Mouse (Mus musculus) gastrocnemius, postnatal 10 days (tissue): ENCODE measurements around the gene Gm428. TPM values are rescaled to one million over a fixed set of nuclear protein-coding genes. Genes with fewer than 3 reads are reported as not detected.
"Not testable (repeated sequence)": the region's sequence is repeated elsewhere in the genome, so short reads cannot be mapped to it uniquely, and the experiment has no call there.

Experiments
- DNase-seq: peaks from one replicate; pipeline ENCODE4 v3.0.0; 2021; ENCODE audit warnings: mixed read lengths
- long read RNA-seq, 2 experiments: library from polyadenylated mRNA; stranded (forward); transcript quantifications; one replicate each; pipeline ENCODE4 v2.0.0; 2021
- total RNA-seq, 2 experiments: library from RNA; stranded (reverse); gene quantifications; 2 replicates each; pipeline ENCODE4 v1.2.3; 2021

The Gm428 gene
- total RNA-seq: not detected
- long read RNA-seq, experiment 1: 0 reads
- long read RNA-seq, experiment 2: 0 reads

GRCm38 (mm10) chr4:73683216-73683615, at the start of gene Gm428:
Gene Gm428, plus strand, starts transcription at chr4:73683516.
- DNase-seq: not testable (repeated sequence)

- not testable (repeated sequence) for DNase-seq
Measured at GRCm38 (mm10) chr4:73637821-73638220, 45.5 kb upstream of the Gm428 start, which contains the start of gene Gm11236. Gene Gm11236, plus strand, starts transcription at chr4:73638121.

GRCm38 (mm10) chr4:73661864-73662263, 21.5 kb upstream of the Gm428 start:
- DNase-seq: not testable (repeated sequence)

GRCm38 (mm10) chr4:73668054-73668453, 15.3 kb upstream of the Gm428 start, which contains the start of gene Gm11239:
Gene Gm11239, plus strand, starts transcription at chr4:73668354.
- DNase-seq: not testable (repeated sequence)

GRCm38 (mm10) chr4:73718761-73719160, 35.4 kb downstream of the Gm428 start:
- no peak for DNase-seq

- no peak for DNase-seq
Measured at GRCm38 (mm10) chr4:73719819-73720218, 36.5 kb downstream of the Gm428 start.

Other genes starting within 250 kb of the Gm428 start
- not detected for gene Gm11238, start 75.6 kb upstream of the Gm428 start, total RNA-seq
- not detected for gene Gm11237, start 60.5 kb upstream of the Gm428 start, total RNA-seq
- gene Gm11236, start 45.4 kb upstream of the Gm428 start, total RNA-seq: not detected
- not detected for gene Gm11239, start 15.2 kb upstream of the Gm428 start, total RNA-seq
- gene Rasef, start 107.5 kb downstream of the Gm428 start, total RNA-seq: under 1 TPM in 1 of 2 experiments, not detected in 1; 0.07 TPM
- not detected for gene Gm11758, start 192.8 kb downstream of the Gm428 start, total RNA-seq
- gene Gm11757, start 207.6 kb downstream of the Gm428 start, total RNA-seq: not detected
- not detected for gene Gm13871, start 222.4 kb downstream of the Gm428 start, total RNA-seq
- not detected for gene Gm11756, start 237.2 kb downstream of the Gm428 start, total RNA-seq